Mouse (Mus musculus): ENCODE results near the gene Islr. TPM values are rescaled to one million over a fixed set of nuclear protein-coding genes. Genes with fewer than 3 reads are reported as not detected.
"Not testable (repeated sequence)": the region's sequence is repeated elsewhere in the genome, so short reads cannot be mapped to it uniquely, and the experiment has no call there.

The Islr gene
- polyA plus RNA-seq (2015; fragmentation: Nextera tagmentation; extraction: Ambion mirVana), result 83.4 and 84.8 TPM in 2 replicates

DNA sequence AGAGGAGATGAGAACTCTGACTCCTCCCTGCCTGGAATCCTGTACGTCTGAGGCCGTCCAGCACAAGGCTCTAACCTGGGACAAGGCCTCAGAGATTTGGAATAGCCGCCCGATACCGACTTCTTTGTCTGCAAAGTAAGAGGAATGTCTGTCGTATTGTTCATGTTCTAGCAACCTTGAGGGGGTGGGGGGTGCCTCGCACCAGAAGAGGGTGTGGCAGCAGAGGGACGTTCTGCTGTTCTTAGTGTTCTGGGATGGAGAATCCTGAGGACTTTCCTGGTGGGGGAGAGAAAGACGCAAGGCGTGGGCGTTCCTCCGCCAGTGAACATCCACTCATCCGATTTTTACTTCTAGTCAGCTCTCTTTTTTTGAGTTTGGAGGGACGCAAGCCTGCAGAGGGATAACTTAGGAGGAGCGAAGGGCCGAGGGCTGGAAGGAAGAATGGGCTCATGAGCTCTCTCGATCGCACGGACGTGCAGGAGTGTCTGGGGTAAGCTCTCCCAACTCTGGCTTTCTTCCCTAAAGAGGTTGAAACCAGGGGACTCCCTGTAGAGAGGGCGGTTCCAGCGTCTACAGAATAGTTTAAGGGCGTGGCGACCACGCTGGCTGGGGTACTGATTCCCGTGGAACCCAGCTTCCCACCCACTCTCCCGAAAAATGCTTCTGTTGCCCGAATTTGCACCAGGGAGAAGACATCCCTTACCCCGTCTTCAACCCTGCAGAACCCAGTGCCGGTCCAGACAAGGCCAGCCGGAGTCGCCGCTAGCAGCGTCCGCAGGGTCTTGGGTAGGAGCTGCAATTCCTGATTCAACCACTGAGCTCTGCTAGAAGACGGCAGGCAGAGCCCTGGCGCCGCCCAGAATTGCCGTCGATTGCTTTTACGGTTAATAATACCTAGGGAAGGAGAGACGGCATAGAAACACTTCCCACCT lies at the start of gene Islr, which contains the start of gene Islr2:
Islr (minus strand) TSS at position 791 of the 932 bp plus-strand sequence.
Islr2 (minus strand) TSS at position 804 of the 932 bp plus-strand sequence.
- peak; percentile 90 for ATAC-seq
- H3K9ac ChIP-seq, result peak within 1 kb of the TSS; percentile 37; the same call in 1 of the 2 replicates

DNA sequence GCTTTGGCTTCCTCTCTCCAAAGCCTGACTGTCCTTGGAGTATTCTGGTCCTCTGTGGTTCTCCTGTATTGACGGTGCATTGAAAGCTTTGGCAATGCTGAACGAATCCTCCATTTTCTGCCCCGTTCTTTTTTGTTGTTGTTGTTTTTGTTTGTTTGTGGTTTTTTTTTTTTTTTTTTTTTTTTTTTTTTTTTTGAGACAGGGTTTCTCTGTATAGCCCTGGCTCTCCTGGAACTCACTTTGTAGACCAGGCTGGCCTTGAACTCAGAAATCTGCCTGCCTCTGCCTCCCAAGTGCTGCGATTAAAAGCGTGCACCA lies 49.7 kb upstream of the Islr start:
- Histone ChIP-seq H3K9ac (peak overlapping the region; percentile 72), H3K4me2 (replicated peaks) (peak overlapping the region; percentile 83), H3K4me3 (replicated peaks) (peak overlapping the region; percentile 67), H3K27ac (0 out of 2 replicates have a peak overlapping the region, but pooled peaks have one; percentile 61), H3K4me1 (replicated peaks) (peaks cover 13% of the 10 kb centered on the region)
- WGBS, result 70% methylated on average over 5 of the region's 5 CpGs
- not testable (repeated sequence) for H3K27me3 ChIP-seq (replicated peaks); H3K9me3 ChIP-seq; ATAC-seq; H3K36me3 ChIP-seq

More for the DNA sequence above, at the start of gene Islr, which contains the start of gene Islr2:
- no peaks in the 10 kb centered on the region for H3K36me3 ChIP-seq
- peaks cover 53% of the 10 kb centered on the region for H3K27me3 ChIP-seq (replicated peaks)
- H3K4me3 ChIP-seq (replicated peaks), result peak within 1 kb of the TSS; percentile 36
- H3K9me3 ChIP-seq, result no peaks in the 10 kb centered on the region
- 3% methylated on average over 42 of the region's 42 CpGs for WGBS
- H3K27ac ChIP-seq, result no peak within 1 kb of the TSS
- peak within 1 kb of the TSS; percentile 64 for H3K4me2 ChIP-seq (replicated peaks)
- H3K4me1 ChIP-seq (replicated peaks), result peaks cover 23% of the 10 kb centered on the region

DNA sequence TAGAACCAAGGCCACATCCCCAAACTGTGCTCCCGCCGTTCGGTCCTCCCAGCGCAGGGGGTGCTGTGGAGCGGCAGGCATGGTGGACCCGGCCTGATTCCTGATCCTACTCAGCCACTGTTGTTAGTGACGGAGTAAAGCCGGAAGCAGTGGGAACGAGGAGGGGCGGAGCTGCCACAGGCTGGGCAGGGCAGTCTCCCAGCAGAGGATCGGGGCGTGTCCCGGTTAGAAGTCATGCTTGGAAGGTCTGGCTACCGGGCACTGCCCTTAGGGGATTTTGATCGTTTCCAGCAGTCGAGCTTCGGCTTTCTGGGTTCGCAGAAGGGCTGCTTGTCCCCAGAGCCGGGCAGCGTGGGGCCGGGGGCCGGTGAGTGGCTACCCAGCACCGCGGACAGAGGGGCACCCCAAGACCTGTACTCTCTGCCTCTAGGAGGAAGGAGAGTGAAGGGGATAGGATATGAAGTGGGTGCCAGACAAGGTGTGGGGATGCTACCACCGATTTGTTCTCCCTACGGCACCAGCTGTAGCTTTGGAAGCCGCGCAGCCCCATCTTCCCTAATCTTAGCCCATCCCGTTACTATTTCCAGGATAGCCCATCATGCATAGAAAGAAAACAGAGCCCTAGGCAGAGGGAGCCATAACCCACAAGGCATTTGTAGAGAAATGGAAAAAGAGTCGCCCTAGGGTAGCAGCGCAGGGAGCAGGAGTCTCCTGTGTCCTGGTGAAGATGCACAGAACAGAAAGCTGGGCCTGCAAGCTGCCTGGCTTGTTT lies 49.1 kb upstream of the Islr start, which contains the start of gene Stoml1:
Stoml1 (plus strand) TSS at position 132 of the 772 bp plus-strand sequence.
- ATAC-seq, result peak; percentile 97
- H3K4me2 ChIP-seq (replicated peaks), result peak within 1 kb of the TSS; percentile 83
- H3K9ac ChIP-seq, result peak within 1 kb of the TSS; percentile 72
- H3K9me3 ChIP-seq, result no peaks in the 10 kb centered on the region
- H3K27ac ChIP-seq, result peak within 1 kb of the TSS; percentile 61
- no peaks in the 10 kb centered on the region for H3K36me3 ChIP-seq
- H3K27me3 ChIP-seq (replicated peaks), result no peaks in the 10 kb centered on the region
- peak within 1 kb of the TSS; percentile 67 for H3K4me3 ChIP-seq (replicated peaks)
- peaks cover 13% of the 10 kb centered on the region for H3K4me1 ChIP-seq (replicated peaks)
- under 1% methylated on average over 31 of the region's 31 CpGs for WGBS

DNA sequence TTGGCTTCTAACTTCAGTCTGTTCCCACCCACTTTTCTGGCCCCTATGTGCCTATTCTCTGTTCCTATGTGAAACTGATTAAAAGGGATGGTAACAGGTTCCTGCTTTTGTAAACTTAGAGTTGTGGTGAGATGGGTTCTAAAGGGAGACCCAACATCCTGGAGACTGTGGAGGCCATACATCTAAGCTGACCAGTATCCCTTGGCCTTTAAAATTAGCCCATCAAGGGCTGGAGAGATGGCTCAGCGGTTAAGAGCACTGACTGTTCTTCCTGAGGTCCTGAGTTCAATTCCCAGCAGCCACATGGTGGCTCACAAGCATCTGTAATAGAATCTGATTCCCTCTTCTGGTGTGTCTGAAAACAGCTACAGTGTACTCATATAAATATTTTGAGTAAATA lies 46.6 kb upstream of the Islr start:
- not testable (repeated sequence) for H3K9ac ChIP-seq; H3K9me3 ChIP-seq; H3K4me3 ChIP-seq (replicated peaks); ATAC-seq; H3K27me3 ChIP-seq (replicated peaks); H3K4me2 ChIP-seq (replicated peaks); H3K36me3 ChIP-seq
- peak overlapping the region; percentile 93; the same call in 1 of the 2 replicates for H3K27ac ChIP-seq
- H3K4me1 ChIP-seq (replicated peaks), result peaks cover 21% of the 10 kb centered on the region
- WGBS, result 89% methylated on average over 1 of the region's 1 CpGs

DNA sequence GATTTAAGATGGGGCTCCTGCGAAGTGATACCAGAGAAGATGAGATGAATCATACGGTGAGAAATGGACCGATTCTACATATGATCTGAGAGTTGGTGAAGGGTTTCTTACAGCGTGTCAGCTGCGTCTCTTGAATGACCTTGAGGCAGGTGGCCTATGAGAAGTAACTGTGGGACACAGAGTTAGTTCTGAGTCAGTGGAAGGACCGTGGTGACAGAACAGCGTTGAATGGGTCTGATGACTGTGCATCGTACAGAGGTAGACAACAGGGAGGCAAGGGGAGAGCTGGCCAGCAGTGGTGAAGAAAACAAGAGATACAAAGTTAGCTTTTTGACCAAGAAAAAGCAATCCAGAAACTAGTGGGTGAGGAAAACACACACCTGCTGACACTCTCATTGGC lies 46.2 kb upstream of the Islr start:
- Histone ChIP-seq H3K4me3 (replicated peaks) (no peak overlapping the region), H3K27me3 (replicated peaks) (no peaks in the 10 kb centered on the region), H3K9ac (peak overlapping the region; percentile 62; the same call in 1 of the 2 replicates), H3K36me3 (no peaks in the 10 kb centered on the region), H3K9me3 (no peaks in the 10 kb centered on the region), H3K4me1 (replicated peaks) (peaks cover 21% of the 10 kb centered on the region), H3K4me2 (replicated peaks) (peak overlapping the region; percentile 76), H3K27ac (peak overlapping the region; percentile 93)
- WGBS, result 75% methylated on average over 8 of the region's 8 CpGs
- ATAC-seq, result no peak

DNA sequence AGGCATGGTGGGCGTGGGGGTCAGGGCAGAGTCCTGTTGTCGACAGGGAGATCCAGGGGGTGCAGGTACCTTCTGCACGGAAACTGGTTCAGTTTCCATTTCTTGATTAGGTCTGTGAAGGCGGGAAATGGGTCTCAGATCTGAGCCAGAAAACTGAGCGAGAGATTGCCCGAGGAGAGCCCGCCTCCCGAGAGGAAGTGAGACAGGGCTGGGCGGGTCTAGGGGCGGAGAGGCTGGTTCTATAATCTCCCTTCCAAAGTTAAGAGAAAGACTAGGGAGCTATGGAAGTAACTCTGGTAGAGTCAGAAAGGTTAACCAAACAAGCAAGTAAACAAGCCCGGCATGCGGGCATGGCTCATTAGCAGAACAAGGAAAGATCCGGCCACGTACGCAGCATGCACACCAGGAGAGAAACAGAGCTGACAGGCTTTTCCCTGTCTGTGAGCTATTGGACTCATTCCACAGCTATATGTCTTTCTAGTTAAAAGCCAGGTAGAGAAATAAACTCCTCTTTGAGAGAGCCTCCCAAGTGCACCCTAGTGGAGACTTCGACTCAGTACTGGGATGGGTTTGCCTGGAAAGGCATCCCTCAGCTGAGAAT lies 45.6 kb upstream of the Islr start, which contains the start of gene Pml:
Pml (minus strand) TSS at position 195 of the 601 bp plus-strand sequence.
- Histone ChIP-seq H3K9ac (peak within 1 kb of the TSS; percentile 62), H3K4me1 (replicated peaks) (peaks cover 21% of the 10 kb centered on the region)

DNA sequence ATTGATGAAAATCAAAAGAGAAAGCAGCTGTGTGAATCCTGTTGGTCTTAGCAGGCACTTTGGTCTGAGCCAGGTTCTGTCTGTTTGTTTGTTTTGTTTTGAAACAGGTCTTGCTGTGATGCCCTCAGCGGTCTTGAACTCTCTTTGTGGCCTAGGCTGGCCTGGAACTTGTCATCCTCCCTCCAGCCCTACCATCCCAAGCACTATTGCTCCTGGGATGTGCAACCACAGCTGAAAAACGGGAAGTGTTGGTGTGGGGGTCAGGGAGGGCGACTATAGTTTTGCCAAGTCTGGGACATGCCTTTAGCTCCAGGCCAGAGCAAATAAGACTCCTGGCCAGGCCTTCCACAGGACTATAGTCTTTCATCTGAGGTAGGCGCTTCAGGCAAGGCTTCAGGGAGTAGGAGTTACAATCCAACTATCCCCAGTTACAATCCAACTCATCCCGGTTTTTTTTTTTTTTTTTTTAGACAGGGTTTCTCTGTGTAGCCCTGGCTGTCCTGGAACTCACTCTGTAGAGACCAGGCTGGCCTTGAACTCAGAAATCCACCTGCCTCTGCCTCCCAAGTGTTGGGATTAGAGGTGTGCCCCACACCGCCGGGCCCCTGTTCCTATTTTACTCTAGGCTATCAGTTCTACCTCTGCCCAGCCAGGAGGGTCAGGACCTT lies 44.8 kb upstream of the Islr start:
- no peak for ATAC-seq
- H3K4me1 ChIP-seq (replicated peaks), result peaks cover 26% of the 10 kb centered on the region
- H3K4me3 ChIP-seq (replicated peaks), result peak overlapping the region; percentile 52
- no peaks in the 10 kb centered on the region for H3K27me3 ChIP-seq (replicated peaks)
- H3K9me3 ChIP-seq, result no peaks in the 10 kb centered on the region
- peak overlapping the region; percentile 93 for H3K27ac ChIP-seq
- H3K36me3 ChIP-seq, result no peaks in the 10 kb centered on the region
- H3K4me2 ChIP-seq (replicated peaks), result peak overlapping the region; percentile 76
- peak overlapping the region; percentile 62 for H3K9ac ChIP-seq
- 29% methylated on average over 7 of the region's 7 CpGs for WGBS

More for the DNA sequence above, 45.6 kb upstream of the Islr start, which contains the start of gene Pml:
- Histone ChIP-seq H3K27me3 (replicated peaks) (no peaks in the 10 kb centered on the region), H3K4me3 (replicated peaks) (peak within 1 kb of the TSS; percentile 52), H3K9me3 (no peaks in the 10 kb centered on the region), H3K4me2 (replicated peaks) (peak within 1 kb of the TSS; percentile 76), H3K36me3 (no peaks in the 10 kb centered on the region), H3K27ac (peak within 1 kb of the TSS; percentile 93)
- under 1% methylated on average over 16 of the region's 16 CpGs for WGBS
- ATAC-seq, result peak; percentile 82

DNA sequence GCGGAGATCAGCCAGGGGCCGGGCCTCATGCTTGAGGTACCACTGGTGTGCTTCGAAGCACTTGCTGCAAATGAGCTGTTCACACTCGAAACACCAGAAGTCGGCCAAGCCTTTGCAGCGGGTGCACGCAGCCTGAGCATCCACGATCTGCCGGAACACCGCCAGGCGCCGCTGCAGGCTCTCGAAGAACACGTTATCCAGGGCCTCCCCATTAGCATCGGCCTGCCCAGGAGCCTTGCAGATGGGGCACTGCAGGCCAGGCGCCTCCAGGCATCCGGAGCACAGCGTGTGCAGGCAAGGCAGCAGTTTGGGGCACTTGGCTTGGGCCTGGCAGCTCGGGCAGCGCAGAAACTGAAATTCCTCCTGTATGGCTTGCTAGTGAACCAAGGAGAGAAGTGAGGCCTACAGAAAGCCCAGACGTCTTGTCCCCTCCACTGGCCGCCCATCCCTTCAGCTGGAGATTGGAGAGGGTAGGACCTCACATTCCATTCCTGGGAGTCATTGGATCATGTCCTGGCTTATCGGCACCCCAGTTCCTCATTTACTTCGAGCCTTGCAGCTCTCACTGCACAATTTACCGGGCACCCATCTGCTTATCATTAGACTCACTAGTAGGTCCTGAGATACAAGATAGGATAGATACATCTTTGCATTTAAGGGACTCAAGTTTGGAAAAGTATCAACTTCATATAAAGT lies 43.1 kb upstream of the Islr start:
- peak overlapping the region; percentile 57; the same call in 1 of the 2 replicates for H3K27ac ChIP-seq
- peak overlapping the region; percentile 45 for H3K9ac ChIP-seq
- 18% methylated on average over 25 of the region's 25 CpGs for WGBS
- H3K4me1 ChIP-seq (replicated peaks), result peaks cover 33% of the 10 kb centered on the region
- no peaks in the 10 kb centered on the region for H3K9me3 ChIP-seq
- no peaks in the 10 kb centered on the region for H3K27me3 ChIP-seq (replicated peaks)
- H3K4me3 ChIP-seq (replicated peaks), result peak overlapping the region; percentile 23
- H3K36me3 ChIP-seq, result no peaks in the 10 kb centered on the region
- peak overlapping the region; percentile 76 for H3K4me2 ChIP-seq (replicated peaks)
- peak; percentile 72 for ATAC-seq

DNA sequence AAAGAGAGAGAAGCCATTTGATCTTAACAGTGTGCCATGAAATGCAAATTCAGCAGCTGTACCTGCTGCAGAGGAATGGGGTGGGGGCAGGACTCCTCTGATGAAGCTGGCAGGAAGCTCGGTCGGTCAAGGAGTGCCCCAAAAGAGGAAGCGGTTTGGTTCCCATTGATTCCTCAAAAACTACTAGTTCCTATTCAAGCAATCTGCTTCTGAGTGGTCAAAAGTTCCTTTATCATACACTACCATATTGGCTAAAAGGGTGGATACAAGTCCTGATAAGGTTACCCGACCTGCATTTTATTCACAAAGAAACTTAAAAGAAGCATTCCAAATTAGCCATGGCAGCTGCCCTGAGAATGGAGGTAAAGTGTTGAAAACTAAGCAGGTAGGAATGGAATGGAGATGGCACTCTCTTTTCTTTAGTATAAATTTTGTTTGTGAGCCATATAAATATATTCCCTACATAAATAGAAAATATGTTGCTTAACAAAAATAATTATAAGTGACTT lies 42.0 kb upstream of the Islr start:
- H3K4me1 ChIP-seq (replicated peaks), result peaks cover 44% of the 10 kb centered on the region
- H3K9ac ChIP-seq, result no peak overlapping the region
- no peak overlapping the region for H3K4me2 ChIP-seq (replicated peaks)
- H3K27ac ChIP-seq, result no peak overlapping the region
- H3K27me3 ChIP-seq (replicated peaks), result no peaks in the 10 kb centered on the region
- WGBS, result 72% methylated on average over 4 of the region's 4 CpGs
- no peaks in the 10 kb centered on the region for H3K9me3 ChIP-seq
- H3K36me3 ChIP-seq, result no peaks in the 10 kb centered on the region
- H3K4me3 ChIP-seq (replicated peaks), result no peak overlapping the region
- no peak for ATAC-seq

DNA sequence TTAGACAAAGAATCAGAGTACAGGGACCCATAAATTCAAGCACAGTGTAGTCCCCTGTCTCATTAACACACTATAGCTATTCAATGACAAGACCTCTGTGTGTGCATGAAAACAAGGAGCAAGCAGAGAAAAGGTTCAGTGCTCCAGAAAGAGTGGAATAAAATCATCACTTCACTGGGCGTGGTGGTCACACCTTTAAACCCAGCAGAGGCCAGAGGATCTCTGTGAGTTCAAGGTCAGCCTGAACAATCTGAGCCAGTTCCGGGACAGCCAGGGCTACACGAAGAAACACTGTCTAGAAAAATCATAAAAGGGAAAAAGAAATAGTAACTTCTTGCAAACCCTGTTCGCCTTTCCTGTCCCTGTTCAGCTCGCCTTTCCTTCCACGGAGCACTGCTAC lies 39.6 kb upstream of the Islr start:
- no peak for ATAC-seq
- 73% methylated on average over 6 of the region's 6 CpGs for WGBS
- Histone ChIP-seq H3K9ac (no peak overlapping the region), H3K4me1 (replicated peaks) (peaks cover 34% of the 10 kb centered on the region), H3K27ac (peak overlapping the region; percentile 40), H3K27me3 (replicated peaks) (no peaks in the 10 kb centered on the region), H3K4me2 (replicated peaks) (no peak overlapping the region), H3K4me3 (replicated peaks) (no peak overlapping the region), H3K36me3 (no peaks in the 10 kb centered on the region), H3K9me3 (no peaks in the 10 kb centered on the region)

DNA sequence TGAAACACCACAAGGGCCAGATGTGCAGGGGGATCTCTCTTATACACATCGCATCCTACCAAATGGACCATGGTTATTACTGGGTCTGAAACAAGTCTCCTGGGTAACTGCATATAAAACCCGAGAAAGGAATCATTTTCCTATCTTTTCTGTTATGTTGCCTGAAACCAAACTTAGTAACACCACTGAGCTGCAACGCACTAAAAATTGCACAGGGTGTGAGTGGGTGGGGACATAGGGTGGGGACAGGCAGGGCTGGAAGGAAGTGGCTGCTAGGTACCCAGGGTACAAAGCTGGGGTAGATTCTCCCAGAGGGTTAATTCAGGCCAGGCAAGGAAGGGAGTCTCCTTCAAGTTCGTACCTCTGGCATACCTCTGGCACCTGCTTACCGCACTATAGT lies 38.6 kb upstream of the Islr start:
- Histone ChIP-seq H3K27ac (no peak overlapping the region), H3K36me3 (no peaks in the 10 kb centered on the region), H3K4me3 (replicated peaks) (no peak overlapping the region), H3K27me3 (replicated peaks) (no peaks in the 10 kb centered on the region), H3K9ac (no peak overlapping the region), H3K4me1 (replicated peaks) (peaks cover 34% of the 10 kb centered on the region), H3K4me2 (replicated peaks) (no peak overlapping the region), H3K9me3 (no peaks in the 10 kb centered on the region)
- WGBS, result 78% methylated on average over 5 of the region's 5 CpGs
- ATAC-seq, result no peak

Data from intestine, embryonic 15.5 days (tissue).